Mouse (Mus musculus) midbrain, embryonic 15.5 days (tissue): ENCODE results near the gene Tfr2. TPM values are rescaled to one million over a fixed set of nuclear protein-coding genes. Genes with fewer than 3 reads are reported as not detected.

ENCODE experiments used
- ATAC-seq: fragments of 200-750 bp; cut with Nextera tagmentation; replicated peaks from 2 replicates; pipeline ENCODE4 v1.8.0; 2017; ENCODE audit warnings: moderate TSS enrichment
- H3K27ac ChIP-seq: fragments of 300-500 bp; sonication (generic); 2 replicates; pipeline ENCODE4 v1.5.1; 2015; ENCODE audit warnings: mild to moderate bottlenecking, inconsistent platforms
- H3K27me3 ChIP-seq: fragments of 300-500 bp; sonication (generic); replicated peaks from 2 replicates; pipeline ENCODE4 v1.6.1; 2015; ENCODE audit warnings: inconsistent platforms
- H3K36me3 ChIP-seq: fragments of 300-500 bp; sonication (generic); replicated peaks from 2 replicates; pipeline ENCODE4 v1.6.1; 2015; ENCODE audit warnings: inconsistent platforms
- H3K4me1 ChIP-seq: fragments of 300-500 bp; sonication (generic); 2 replicates; pipeline ENCODE4 v1.6.1; 2015; ENCODE audit warnings: inconsistent platforms
- H3K4me2 ChIP-seq: fragments of 300-500 bp; sonication (generic); 2 replicates; pipeline ENCODE4 v1.6.1; 2015; ENCODE audit warnings: inconsistent platforms, mild to moderate bottlenecking, moderate library complexity
- H3K4me3 ChIP-seq: fragments of 300-500 bp; sonication (generic); 2 replicates; pipeline ENCODE4 v1.5.1; 2015; ENCODE audit warnings: mild to moderate bottlenecking, inconsistent platforms
- H3K9ac ChIP-seq: fragments of 300-500 bp; sonication (generic); 2 replicates; pipeline ENCODE4 v1.6.1; 2015; ENCODE audit warnings: mild to moderate bottlenecking, inconsistent platforms
- H3K9me3 ChIP-seq: fragments of 300-500 bp; sonication (generic); 2 replicates; pipeline ENCODE4 v1.6.1; 2016; ENCODE audit warnings: inconsistent platforms
- WGBS: fragments of 180-500 bp; shearing (Covaris S2); methylation state at CpG from one replicate; pipeline ENCODE4 v1.1.7; 2015; ENCODE audit warnings: mixed read lengths; 5-methylcytosine and 5-hydroxymethylcytosine counted together
- polyA plus RNA-seq: library from polyadenylated mRNA; unstranded; fragments of >200 nt; fragmentation: Nextera tagmentation; extraction: Ambion mirVana; gene quantifications from 2 replicates; pipeline ENCODE4 v1.2.1, GENCODE M21; 2015

Tfr2 gene
- polyA plus RNA-seq, 1 experiment from 2014 or later, result 6.2 TPM

DNA sequence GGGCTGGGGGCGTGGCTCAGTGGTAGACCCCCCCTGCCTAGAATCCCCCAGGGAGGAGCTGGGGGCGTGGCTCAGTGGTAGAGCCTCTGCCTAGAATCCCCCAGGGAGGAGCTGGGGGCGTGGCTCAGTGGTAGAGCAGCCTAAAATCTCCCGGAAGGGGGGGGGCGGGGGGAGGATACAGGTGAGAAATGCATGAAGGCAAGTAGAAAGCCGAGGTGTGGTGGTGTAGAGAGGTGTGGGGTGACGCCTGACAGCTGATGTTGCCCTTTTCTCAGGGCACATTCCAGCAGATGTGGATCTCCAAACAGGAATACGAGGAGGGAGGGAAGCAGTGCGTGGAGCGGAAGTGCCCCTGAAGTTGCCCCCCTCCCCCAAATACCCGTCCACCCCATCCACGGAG lies 609 bp upstream of the Tfr2 start:
- no peak for ATAC-seq
- Histone ChIP-seq H3K36me3 (peaks cover 12% of the 10 kb centered on the region), H3K9ac (no peak overlapping the region), H3K4me1 (no peaks in the 10 kb centered on the region), H3K4me3 (no peak overlapping the region), H3K9me3 (no peaks in the 10 kb centered on the region), H3K27ac (no peak overlapping the region), H3K4me2 (no peak overlapping the region), H3K27me3 (no peaks in the 10 kb centered on the region)
- WGBS, result 72% methylated on average over 12 of the region's 12 CpGs

DNA sequence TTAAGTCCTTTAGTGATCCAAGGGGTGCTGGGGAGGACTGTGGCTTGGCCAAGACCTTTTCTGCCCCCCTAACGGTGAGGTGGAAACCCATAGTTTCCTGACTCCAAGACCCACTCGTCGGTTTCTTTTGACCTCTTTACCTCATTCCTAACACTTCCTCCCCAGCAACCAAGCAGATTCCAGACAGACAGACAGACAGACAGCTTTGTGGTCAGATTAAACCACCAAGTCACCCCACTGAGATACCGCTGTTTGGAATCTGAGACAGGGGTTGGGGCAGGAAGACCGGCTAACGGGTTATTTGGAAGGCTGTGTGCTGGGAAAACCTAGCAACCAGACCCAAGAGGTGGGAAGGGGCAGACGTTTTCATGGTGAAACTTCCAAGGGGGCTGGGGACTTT lies 541 bp downstream of the Tfr2 start:
- H3K9me3 ChIP-seq, result no peaks in the 10 kb centered on the region
- peaks cover 12% of the 10 kb centered on the region for H3K36me3 ChIP-seq
- no peaks in the 10 kb centered on the region for H3K27me3 ChIP-seq
- no peak overlapping the region for H3K27ac ChIP-seq
- H3K4me3 ChIP-seq, result no peak overlapping the region
- H3K4me2 ChIP-seq, result no peak overlapping the region
- H3K4me1 ChIP-seq, result 0 out of 2 replicates have a peak, but pooled peaks cover 5% of the 10 kb centered on the region
- ATAC-seq, result no peak
- H3K9ac ChIP-seq, result no peak overlapping the region
- WGBS, result 56% methylated on average over 7 of the region's 7 CpGs

DNA sequence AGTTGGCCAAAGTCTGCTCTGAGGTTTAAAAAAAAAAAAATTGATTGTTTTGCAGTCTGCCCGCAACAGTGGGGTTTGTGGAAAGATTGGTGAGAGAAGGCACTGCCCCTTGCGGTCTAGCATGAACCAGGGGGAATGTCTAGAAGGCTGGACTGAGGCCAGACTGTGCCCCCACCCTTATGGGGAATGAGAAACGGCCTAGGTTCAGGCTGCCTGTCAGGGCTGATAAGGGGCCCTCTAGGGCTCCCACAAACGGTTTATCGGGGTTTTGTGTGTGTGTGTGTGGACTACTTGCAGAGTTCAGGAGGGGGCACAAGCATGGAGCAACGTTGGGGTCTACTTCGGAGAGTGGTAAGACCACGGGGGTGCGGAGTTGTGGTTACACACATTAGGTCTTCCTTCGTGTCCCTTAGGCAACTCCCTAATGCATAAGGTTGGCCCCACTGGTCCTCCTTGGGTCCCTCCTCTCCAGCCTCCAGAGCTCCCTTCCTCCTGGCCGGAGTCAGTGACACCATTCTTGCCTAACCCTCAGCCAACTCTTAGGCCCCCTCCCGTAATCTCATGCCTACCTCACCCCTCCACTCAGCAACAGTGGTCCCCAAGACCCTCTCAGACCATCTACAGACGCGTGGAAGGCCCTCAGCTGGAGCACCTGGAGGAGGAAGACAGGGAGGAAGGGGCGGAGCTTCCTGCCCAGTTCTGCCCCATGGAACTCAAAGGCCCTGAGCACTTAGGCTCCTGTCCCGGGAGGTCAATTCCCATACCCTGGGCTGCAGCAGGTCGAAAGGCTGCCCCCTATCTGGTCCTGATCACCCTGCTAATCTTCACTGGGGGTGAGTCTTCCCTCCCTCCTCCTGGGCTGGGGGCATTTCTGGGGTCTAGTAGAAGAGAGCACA lies 1.3 kb downstream of the Tfr2 start:
- H3K27ac ChIP-seq, result no peak overlapping the region
- H3K9ac ChIP-seq, result no peak overlapping the region
- 0 out of 2 replicates have a peak, but pooled peaks cover 5% of the 10 kb centered on the region for H3K4me1 ChIP-seq
- no peak overlapping the region for H3K4me2 ChIP-seq
- no peaks in the 10 kb centered on the region for H3K27me3 ChIP-seq
- no peak overlapping the region for H3K4me3 ChIP-seq
- no peaks in the 10 kb centered on the region for H3K9me3 ChIP-seq
- H3K36me3 ChIP-seq, result peaks cover 12% of the 10 kb centered on the region
- 84% methylated on average over 17 of the region's 17 CpGs for WGBS
- no peak; the same call in 1 of the 2 replicates for ATAC-seq

DNA sequence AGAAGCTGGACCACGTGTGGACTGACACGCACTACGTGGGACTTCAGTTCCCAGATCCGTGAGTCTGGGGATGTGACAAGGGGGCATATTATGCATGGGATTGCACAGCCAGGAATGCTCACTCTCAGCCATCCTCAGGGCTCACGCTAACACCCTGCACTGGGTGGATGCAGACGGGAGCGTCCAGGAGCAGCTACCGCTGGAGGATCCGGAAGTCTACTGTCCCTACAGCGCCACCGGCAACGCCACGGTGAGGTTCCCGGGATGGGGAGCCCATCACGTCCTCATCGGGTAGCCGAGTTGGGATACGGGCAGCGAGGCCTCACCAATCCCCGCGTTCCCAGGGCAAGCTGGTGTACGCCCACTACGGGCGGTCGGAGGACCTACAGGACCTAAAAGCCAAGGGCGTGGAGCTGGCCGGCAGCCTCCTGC lies 4.8 kb downstream of the Tfr2 start:
- Histone ChIP-seq H3K4me1 (0 out of 2 replicates have a peak, but pooled peaks cover 5% of the 10 kb centered on the region), H3K9me3 (no peaks in the 10 kb centered on the region), H3K9ac (peak overlapping the region; percentile 20; the same call in 1 of the 2 replicates), H3K4me3 (peak overlapping the region; percentile 31), H3K4me2 (peak overlapping the region; percentile 55), H3K36me3 (no peaks in the 10 kb centered on the region), H3K27me3 (no peaks in the 10 kb centered on the region), H3K27ac (no peak overlapping the region)
- 9% methylated on average over 27 of the region's 27 CpGs for WGBS
- ATAC-seq, result no peak

DNA sequence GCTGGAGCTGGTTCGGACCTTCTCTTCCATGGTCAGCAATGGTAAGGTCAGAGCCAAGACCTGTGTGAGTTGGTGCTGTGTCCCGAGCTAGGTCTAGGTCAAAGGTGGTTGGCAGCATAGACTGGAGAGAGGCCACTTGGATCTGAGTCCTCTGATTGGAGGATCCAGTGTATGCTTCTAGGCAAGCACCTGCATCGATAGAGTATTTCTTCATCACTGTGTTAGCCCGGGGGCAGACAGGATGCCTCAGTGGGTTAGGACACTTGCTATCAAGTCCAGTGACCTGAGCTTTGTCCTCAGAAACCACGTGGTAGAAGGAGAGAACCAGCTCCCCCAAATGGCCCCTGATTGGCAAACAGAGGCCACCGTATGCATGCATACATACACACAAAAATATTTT lies 10.6 kb downstream of the Tfr2 start:
- Histone ChIP-seq H3K36me3 (no peaks in the 10 kb centered on the region), H3K4me2 (no peak overlapping the region), H3K4me1 (peaks cover 16% of the 10 kb centered on the region), H3K27me3 (no peaks in the 10 kb centered on the region), H3K27ac (no peak overlapping the region), H3K9ac (no peak overlapping the region), H3K4me3 (no peak overlapping the region), H3K9me3 (no peaks in the 10 kb centered on the region)
- no peak for ATAC-seq
- WGBS, result 85% methylated on average over 6 of the region's 6 CpGs

DNA sequence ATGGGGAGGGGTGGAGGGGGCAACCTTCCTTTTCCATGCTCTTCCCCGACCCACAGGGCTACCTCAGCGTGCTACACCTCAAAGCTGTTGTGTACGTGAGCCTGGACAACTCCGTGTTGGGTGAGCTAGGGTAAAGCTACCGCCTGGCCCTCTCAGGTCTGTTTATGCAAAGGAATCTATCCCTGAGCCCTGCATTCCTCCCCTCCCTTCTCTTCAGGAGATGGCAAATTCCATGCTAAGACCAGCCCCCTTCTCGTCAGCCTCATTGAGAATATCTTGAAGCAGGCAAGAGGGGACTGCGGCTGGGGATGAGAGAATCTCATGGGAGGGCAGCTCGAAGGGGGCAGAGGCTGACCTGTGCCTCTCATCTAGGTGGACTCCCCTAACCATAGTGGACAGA lies 13.1 kb downstream of the Tfr2 start:
- peak overlapping the region; percentile 41 for H3K4me3 ChIP-seq
- peak overlapping the region; percentile 64 for H3K4me2 ChIP-seq
- peaks cover 16% of the 10 kb centered on the region for H3K4me1 ChIP-seq
- WGBS, result 43% methylated on average over 8 of the region's 8 CpGs
- peak overlapping the region; percentile 58 for H3K9ac ChIP-seq
- H3K27ac ChIP-seq, result peak overlapping the region; percentile 84
- H3K27me3 ChIP-seq, result no peaks in the 10 kb centered on the region
- no peaks in the 10 kb centered on the region for H3K9me3 ChIP-seq
- 0 out of 2 replicates have a peak, but pooled peaks have one; percentile 20 for ATAC-seq
- H3K36me3 ChIP-seq, result no peaks in the 10 kb centered on the region

DNA sequence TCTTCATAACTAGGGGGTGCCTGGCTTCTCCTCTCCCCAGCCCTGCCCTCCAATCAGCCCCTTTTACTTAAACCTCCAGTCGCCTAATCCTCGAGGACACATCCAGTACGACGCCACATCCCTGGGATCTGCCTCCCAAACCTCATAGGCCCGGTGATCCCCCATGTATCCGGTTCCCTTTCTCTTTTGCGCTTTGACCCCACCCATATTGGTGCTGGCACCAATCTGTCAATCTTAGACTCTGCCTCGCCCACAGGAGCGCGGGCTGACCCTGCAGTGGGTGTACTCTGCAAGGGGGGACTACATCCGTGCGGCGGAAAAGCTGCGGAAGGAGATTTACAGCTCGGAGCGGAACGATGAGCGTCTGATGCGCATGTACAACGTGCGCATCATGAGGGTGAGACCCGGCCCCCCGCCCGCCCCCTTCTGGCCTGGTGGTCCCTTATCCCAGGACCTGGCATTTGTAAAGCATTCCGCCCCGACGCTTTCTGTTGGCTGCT lies 14.1 kb downstream of the Tfr2 start:
- H3K9ac ChIP-seq, result peak overlapping the region; percentile 58
- H3K27me3 ChIP-seq, result no peaks in the 10 kb centered on the region
- H3K4me3 ChIP-seq, result peak overlapping the region; percentile 41
- H3K4me1 ChIP-seq, result peaks cover 16% of the 10 kb centered on the region
- peak overlapping the region; percentile 84 for H3K27ac ChIP-seq
- WGBS, result 15% methylated on average over 27 of the region's 27 CpGs
- H3K9me3 ChIP-seq, result no peaks in the 10 kb centered on the region
- peak overlapping the region; percentile 64 for H3K4me2 ChIP-seq
- peak; percentile 90 for ATAC-seq
- H3K36me3 ChIP-seq, result no peaks in the 10 kb centered on the region

DNA sequence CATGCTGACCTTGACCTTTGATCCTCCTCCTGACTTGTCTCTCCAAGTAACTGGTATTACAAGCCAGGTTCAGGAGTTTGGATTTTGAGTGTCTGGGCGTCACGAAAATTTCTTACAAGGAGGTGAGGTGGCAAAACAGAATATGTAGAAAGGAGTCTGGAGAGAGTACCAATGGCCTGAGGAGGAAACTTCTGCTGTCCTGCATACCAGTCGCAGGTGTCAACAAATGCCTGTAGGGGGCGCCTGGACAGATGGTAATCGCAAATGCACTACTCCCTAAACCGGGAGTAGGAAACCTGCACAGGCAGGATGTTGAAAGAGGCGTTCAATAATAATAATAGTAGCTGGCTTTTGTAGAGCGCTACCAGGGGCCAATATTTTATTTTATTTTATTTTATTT lies 15.3 kb downstream of the Tfr2 start:
- Histone ChIP-seq H3K4me1 (peaks cover 16% of the 10 kb centered on the region), H3K27ac (no peak overlapping the region), H3K36me3 (no peaks in the 10 kb centered on the region), H3K4me3 (no peak overlapping the region), H3K9ac (no peak overlapping the region), H3K9me3 (no peaks in the 10 kb centered on the region), H3K4me2 (no peak overlapping the region), H3K27me3 (no peaks in the 10 kb centered on the region)
- no peak for ATAC-seq
- WGBS, result 36% methylated on average over 8 of the region's 8 CpGs

DNA sequence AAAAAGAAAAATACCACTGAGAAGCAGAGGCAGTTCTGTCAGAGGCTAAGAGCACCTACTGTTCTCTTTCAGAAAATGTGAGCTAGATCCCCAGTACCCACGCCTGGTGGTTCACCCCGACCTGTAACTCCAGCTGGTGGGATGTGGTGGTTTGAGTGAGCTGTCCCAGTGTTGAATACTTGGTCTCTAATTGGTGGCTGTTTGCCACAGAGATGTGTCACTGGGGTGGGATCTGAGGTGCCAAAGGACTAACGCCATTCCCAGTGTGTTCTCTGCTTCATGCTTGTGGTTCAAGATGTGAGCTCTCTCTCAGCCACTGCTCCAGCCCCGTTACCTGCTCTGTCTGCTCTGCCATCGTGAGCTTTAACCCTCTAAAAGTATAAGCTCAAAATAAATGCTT lies 20.9 kb downstream of the Tfr2 start:
- no peaks in the 10 kb centered on the region for H3K36me3 ChIP-seq
- no peak overlapping the region for H3K4me2 ChIP-seq
- no peaks in the 10 kb centered on the region for H3K27me3 ChIP-seq
- H3K4me1 ChIP-seq, result no peaks in the 10 kb centered on the region
- 78% methylated on average over 5 of the region's 5 CpGs for WGBS
- no peak overlapping the region for H3K4me3 ChIP-seq
- ATAC-seq, result no peak
- H3K9ac ChIP-seq, result no peak overlapping the region
- H3K27ac ChIP-seq, result no peak overlapping the region
- no peaks in the 10 kb centered on the region for H3K9me3 ChIP-seq

DNA sequence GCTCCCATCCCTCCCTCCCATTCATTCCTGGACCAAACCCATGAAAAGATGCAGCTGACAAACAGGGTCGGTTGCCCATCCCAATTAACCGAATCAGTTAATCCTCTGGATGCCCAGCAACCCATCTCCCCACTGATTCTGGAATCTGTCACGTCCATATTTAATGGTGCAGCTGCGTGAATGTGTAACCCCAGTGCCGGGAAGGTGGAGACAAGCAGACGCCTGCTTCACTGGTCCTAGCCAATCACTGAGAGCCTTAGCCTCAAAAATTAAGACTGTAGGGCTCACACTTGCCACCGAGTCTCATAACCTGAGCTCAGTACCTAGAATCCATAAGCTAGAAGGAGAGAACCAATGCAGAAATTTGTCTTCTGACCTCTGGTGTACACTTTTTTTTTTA lies 26.3 kb downstream of the Tfr2 start:
- peaks cover 21% of the 10 kb centered on the region for H3K4me1 ChIP-seq

DNA sequence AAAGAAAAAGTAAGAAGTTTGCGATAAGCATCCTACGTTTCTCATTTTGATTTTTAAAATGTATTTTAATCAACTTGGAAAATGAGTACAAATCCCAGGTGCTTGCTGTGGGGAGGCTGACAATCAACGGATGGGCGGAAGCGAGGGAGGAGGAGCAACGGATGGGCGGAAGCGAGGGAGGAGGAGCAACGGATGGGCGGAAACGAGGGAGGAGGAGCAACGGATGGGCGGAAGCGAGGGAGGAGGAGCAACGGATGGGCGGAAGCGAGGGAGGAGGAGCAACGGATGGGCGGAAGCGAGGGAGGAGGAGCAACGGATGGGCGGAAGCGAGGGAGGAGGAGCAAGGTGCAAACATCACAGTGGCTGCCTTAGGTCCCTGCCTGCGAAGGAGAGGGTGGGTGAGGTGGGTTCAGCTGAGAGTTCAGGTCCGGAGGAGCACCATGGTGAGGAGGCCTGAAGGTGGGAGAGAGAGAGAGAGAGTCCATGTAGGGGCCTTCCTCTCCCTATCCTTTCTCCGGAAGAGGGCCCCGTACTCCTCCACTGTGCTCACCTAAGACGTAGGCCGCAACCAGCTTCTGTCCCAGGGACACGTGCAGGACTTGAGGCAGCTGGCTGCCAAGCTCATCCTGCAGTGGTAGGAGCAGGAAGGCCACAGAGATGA lies 27.1 kb downstream of the Tfr2 start:
- ATAC-seq, result no peak
- Histone ChIP-seq H3K27ac (no peak overlapping the region), H3K9me3 (no peaks in the 10 kb centered on the region), H3K4me1 (peaks cover 26% of the 10 kb centered on the region), H3K4me2 (peak overlapping the region; percentile 30), H3K36me3 (0 out of 2 replicates have a peak, but pooled peaks cover 3% of the 10 kb centered on the region), H3K27me3 (no peaks in the 10 kb centered on the region), H3K4me3 (0 out of 2 replicates have a peak overlapping the region, but pooled peaks have one; percentile 8), H3K9ac (no peak overlapping the region)
- 35% methylated on average over 28 of the region's 30 CpGs for WGBS

More for the DNA sequence above, 26.3 kb downstream of the Tfr2 start:
- Histone ChIP-seq H3K9ac (no peak overlapping the region), H3K9me3 (no peaks in the 10 kb centered on the region), H3K27ac (no peak overlapping the region), H3K27me3 (no peaks in the 10 kb centered on the region), H3K4me3 (no peak overlapping the region), H3K4me2 (no peak overlapping the region), H3K36me3 (0 out of 2 replicates have a peak, but pooled peaks cover 3% of the 10 kb centered on the region)
- WGBS, result 63% methylated on average over 7 of the region's 7 CpGs
- ATAC-seq, result no peak

DNA sequence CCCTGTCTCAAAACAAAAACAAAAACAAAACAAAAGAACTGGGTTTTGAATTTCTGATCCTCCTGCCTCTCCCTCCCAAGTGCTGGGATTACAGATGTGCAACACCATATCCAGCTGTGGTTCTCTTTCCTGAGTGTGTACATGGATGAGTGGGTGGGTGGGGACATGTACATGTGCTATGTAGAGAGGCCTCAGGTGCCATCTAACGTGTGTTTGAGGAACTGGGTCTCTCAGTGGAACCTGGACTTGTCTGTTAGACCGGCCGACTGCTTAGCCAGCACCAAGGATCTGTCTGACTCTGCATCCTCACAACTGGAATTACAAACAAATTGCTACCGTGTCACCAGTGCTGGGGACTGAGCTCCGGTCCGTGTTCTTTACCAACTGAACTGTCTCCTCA lies 28.0 kb downstream of the Tfr2 start:
- Histone ChIP-seq H3K4me1 (peaks cover 31% of the 10 kb centered on the region), H3K27ac (no peak overlapping the region), H3K4me2 (no peak overlapping the region), H3K9me3 (no peaks in the 10 kb centered on the region), H3K4me3 (no peak overlapping the region), H3K9ac (no peak overlapping the region), H3K27me3 (no peaks in the 10 kb centered on the region), H3K36me3 (0 out of 2 replicates have a peak, but pooled peaks cover 3% of the 10 kb centered on the region)
- 96% methylated on average over 6 of the region's 6 CpGs for WGBS
- ATAC-seq, result no peak
